8 mouse cellular contexts compared by ENCODE assay signal in genomic region chr10:25268476-25269351, GRCm38 (mm10). TPM values are rescaled to one million over a fixed set of nuclear protein-coding genes. Genes with fewer than 3 reads are reported as not detected.
DNase-seq lines count a peak whose midpoint lies in the region; ATAC-seq and TF ChIP-seq lines count a peak whose summit lies in the region.

No protein-coding gene starts in this region.

- WGBS in hindbrain, embryonic 13.5 days, result 55% methylated on average over 18 of the region's 18 CpGs
- WGBS in liver, embryonic 11.5 days, result 49% methylated on average over 18 of the region's 18 CpGs
- WGBS in neural tube, embryonic 15.5 days, result 54% methylated on average over 18 of the region's 18 CpGs

- no peaks in the 10 kb centered on the region for H3K9me3 ChIP-seq in hindbrain, embryonic 13.5 days
- H3K9me3 ChIP-seq in liver, embryonic 11.5 days (ENCODE audit: control insufficient read depth, low read length), result no peaks in the 10 kb centered on the region
- H3K9me3 ChIP-seq in neural tube, embryonic 15.5 days (replicated peaks), result no peaks in the 10 kb centered on the region

- H3K4me3 ChIP-seq in gastrocnemius, adult 2 months, result peak overlapping the region; percentile 39
- H3K4me3 ChIP-seq in hindbrain, embryonic 13.5 days, result no peak overlapping the region
- H3K4me3 ChIP-seq in liver, embryonic 11.5 days (ENCODE audit: low read depth, low read length), result no peak overlapping the region
- no peak overlapping the region for H3K4me3 ChIP-seq in neural tube, embryonic 15.5 days (replicated peaks)

- TF ChIP-seq CTCF in gastrocnemius, adult 2 months (IDR thresholded peaks at IDR 0.05), result peak; percentile 68

- no peak for DNase-seq in gastrocnemius, adult 2 months
- DNase-seq in gastrocnemius, postnatal 4 days (ENCODE audit: low spot score in 2 of 2), result no peak
- peak; percentile 10 to 58 for DNase-seq in CD8-positive naive resting alpha-beta T cell, adult 2 months (ENCODE audit: low read depth in 2 of 2, low spot score in 2 of 2)
- DNase-seq in embryo, embryonic 9.5 days (ENCODE audit: extremely low spot score), result peak; percentile 56
- DNase-seq in liver, embryonic 11.5 days (ENCODE audit: low spot score), result no peak
- no peak for DNase-seq in cerebellum, postnatal 4 days (ENCODE audit: low spot score in 2 of 2)

- H3K9ac ChIP-seq in hindbrain, embryonic 13.5 days, result no peak overlapping the region
- H3K9ac ChIP-seq in liver, embryonic 11.5 days (ENCODE audit: low read depth, low read length), result no peak overlapping the region
- no peak overlapping the region for H3K9ac ChIP-seq in neural tube, embryonic 15.5 days (replicated peaks)

- H3K4me1 ChIP-seq in hindbrain, embryonic 13.5 days (replicated peaks), result 0 out of 2 replicates have a peak, but pooled peaks cover 2% of the 10 kb centered on the region
- H3K4me1 ChIP-seq in liver, embryonic 11.5 days (replicated peaks; ENCODE audit: control insufficient read depth, insufficient read depth, low read length), result no peaks in the 10 kb centered on the region
- H3K4me1 ChIP-seq in neural tube, embryonic 15.5 days, result no peaks in the 10 kb centered on the region

- ATAC-seq in hindbrain, embryonic 13.5 days (ENCODE audit: low FRiP score), result peak; percentile 76
- ATAC-seq in liver, embryonic 11.5 days (replicated peaks; ENCODE audit: low FRiP score), result peak; percentile 58
- ATAC-seq in neural tube, embryonic 15.5 days (ENCODE audit: low FRiP score), result peak; percentile 87

- H3K27ac ChIP-seq in gastrocnemius, adult 2 months, result peak overlapping the region; percentile 61; the same call in 1 of the 2 replicates
- H3K27ac ChIP-seq in hindbrain, embryonic 13.5 days, result no peak overlapping the region
- no peak overlapping the region for H3K27ac ChIP-seq in liver, embryonic 11.5 days (ENCODE audit: low read depth, low read length)
- no peak overlapping the region for H3K27ac ChIP-seq in neural tube, embryonic 15.5 days (replicated peaks)

- H3K27me3 ChIP-seq in hindbrain, embryonic 13.5 days, result no peaks in the 10 kb centered on the region
- H3K27me3 ChIP-seq in liver, embryonic 11.5 days (replicated peaks; ENCODE audit: control insufficient read depth, insufficient read depth, low read length), result no peaks in the 10 kb centered on the region
- H3K27me3 ChIP-seq in neural tube, embryonic 15.5 days (replicated peaks), result no peaks in the 10 kb centered on the region

- intact Hi-C loops in gastrocnemius, adult 2 months (cut with DNase I), result loop anchor here (1.0 to 10.0 kb wide), 3 partner anchors 89 to 876 kb away; partner anchors contain the start of gene Epb41l2

- no peak overlapping the region for H3K4me2 ChIP-seq in hindbrain, embryonic 13.5 days
- H3K4me2 ChIP-seq in liver, embryonic 11.5 days, result no peak overlapping the region
- H3K4me2 ChIP-seq in neural tube, embryonic 15.5 days, result no peak overlapping the region

- no peaks in the 10 kb centered on the region for H3K36me3 ChIP-seq in hindbrain, embryonic 13.5 days
- H3K36me3 ChIP-seq in liver, embryonic 11.5 days (ENCODE audit: control insufficient read depth, insufficient read depth, low read length), result peaks cover 4% of the 10 kb centered on the region; the same call in 1 of the 2 replicates
- no peaks in the 10 kb centered on the region for H3K36me3 ChIP-seq in neural tube, embryonic 15.5 days

RNA-seq across cellular contexts. Expression of gene Akap7, which starts 39.0 kb away (rescaled TPM):
- total RNA-seq in gastrocnemius, adult 2 months (2021), result 10 to 100 TPM; 18.3 to 25.6 TPM
- 10 to 100 TPM; 45.7 to 50.9 TPM for total RNA-seq in gastrocnemius, postnatal 4 days (2021)
- polyA plus RNA-seq in hindbrain, embryonic 13.5 days (2015; fragmentation: Nextera tagmentation; extraction: Ambion mirVana), result 28.1 and 31.5 TPM in 2 replicates
- 21.6 and 25.3 TPM in 2 replicates for polyA plus RNA-seq in liver, embryonic 11.5 days (2014; fragmentation: Nextera tagmentation; extraction: Ambion mirVana)
- polyA plus RNA-seq in neural tube, embryonic 15.5 days (2015; fragmentation: Nextera tagmentation; extraction: Ambion mirVana), result 49.4 and 53.0 TPM in 2 replicates

Comparison
In these comparisons a context has a peak if more than half of its experiments do, and no peak if none do; other contexts are left out.
1. DNase-seq: peak in CD8-positive naive resting alpha-beta T cell, adult 2 months (2 of 2) and embryo, embryonic 9.5 days (single experiment); none in gastrocnemius, adult 2 months (single experiment), gastrocnemius, postnatal 4 days (0 of 2), liver, embryonic 11.5 days (single experiment) and cerebellum, postnatal 4 days (0 of 2).
2. Peak in every context shown above with its lines, with median percentiles within 50 percentile points of each other: ATAC-seq.